Comparison of ENCODE assay signal across 7 mouse cellular contexts in genomic region chr4:152119396-152120292, GRCm38 (mm10). TPM values are rescaled to one million over a fixed set of nuclear protein-coding genes. Genes with fewer than 3 reads are reported as not detected.
DNase-seq lines count a peak whose midpoint lies in the region; ATAC-seq and TF ChIP-seq lines count a peak whose summit lies in the region.

No protein-coding gene starts in this region.

- H3K4me2 ChIP-seq in heart, embryonic 16.5 days (ENCODE audit: low read depth, low read length), result peak overlapping the region; percentile 49; the same call in 1 of the 2 replicates
- H3K4me2 ChIP-seq in midbrain, embryonic 11.5 days, result peak overlapping the region; percentile 22; the same call in 1 of the 2 replicates

- WGBS in heart, embryonic 16.5 days, result 5% methylated on average over 39 of the region's 39 CpGs
- 3% methylated on average over 39 of the region's 39 CpGs for WGBS in midbrain, embryonic 11.5 days

- H3K27ac ChIP-seq in cortical plate, adult 2 months (ENCODE audit: insufficient read depth, low read length), result no peak overlapping the region
- H3K27ac ChIP-seq in heart, embryonic 16.5 days (ENCODE audit: low read length), result no peak overlapping the region
- H3K27ac ChIP-seq in midbrain, embryonic 11.5 days (ENCODE audit: low read depth, low read length), result no peak overlapping the region

- no peak for ATAC-seq in heart, embryonic 16.5 days (replicated peaks; ENCODE audit: extremely low read depth, insufficient read depth, low FRiP score)
- no peak for ATAC-seq in midbrain, embryonic 11.5 days (ENCODE audit: low FRiP score)

- H3K27me3 ChIP-seq in heart, embryonic 16.5 days (ENCODE audit: control insufficient read depth, insufficient read depth, low read length), result peaks cover 80% of the 10 kb centered on the region
- H3K27me3 ChIP-seq in midbrain, embryonic 11.5 days (ENCODE audit: control insufficient read depth, insufficient read depth, low read length), result peaks cover 97% of the 10 kb centered on the region

- H3K36me3 ChIP-seq in heart, embryonic 16.5 days (ENCODE audit: control insufficient read depth, insufficient read depth), result no peaks in the 10 kb centered on the region
- H3K36me3 ChIP-seq in midbrain, embryonic 11.5 days (ENCODE audit: control insufficient read depth, insufficient read depth, low read length), result no peaks in the 10 kb centered on the region

- H3K4me3 ChIP-seq in cortical plate, adult 2 months (ENCODE audit: insufficient read depth, low read length), result no peak overlapping the region
- H3K4me3 ChIP-seq in heart, embryonic 16.5 days (ENCODE audit: low read length), result no peak overlapping the region; the same call in 1 of the 2 replicates
- H3K4me3 ChIP-seq in midbrain, embryonic 11.5 days (ENCODE audit: low read depth, low read length), result peak overlapping the region; percentile 6; the same call in 1 of the 2 replicates

- peak; percentile 37 for TF ChIP-seq CTCF in cortical plate, adult 2 months (IDR thresholded peaks at IDR 0.05; ENCODE audit: extremely low read depth, insufficient read depth, low read length)

- peak; percentile 60 for DNase-seq in ovary, postnatal 36 days (ENCODE audit: low spot score)
- DNase-seq in ovary, postnatal 10 days (ENCODE audit: low spot score), result no peak
- DNase-seq in kidney, postnatal 36 days, result peak; percentile 58 to 86
- peak; percentile 97 for DNase-seq in midbrain, embryonic 11.5 days (ENCODE audit: low spot score, missing footprints)
- DNase-seq in yolk sac, embryonic 10.5 days (ENCODE audit: low spot score), result no peak

- no peaks in the 10 kb centered on the region for H3K9me3 ChIP-seq in heart, embryonic 16.5 days (replicated peaks; ENCODE audit: control insufficient read depth, low read length)
- H3K9me3 ChIP-seq in midbrain, embryonic 11.5 days (ENCODE audit: control insufficient read depth, low read length), result no peaks in the 10 kb centered on the region

- no peak overlapping the region for H3K9ac ChIP-seq in heart, embryonic 16.5 days (ENCODE audit: low read length)
- H3K9ac ChIP-seq in midbrain, embryonic 11.5 days (ENCODE audit: low read length), result no peak overlapping the region

- no peaks in the 10 kb centered on the region for H3K4me1 ChIP-seq in cortical plate, adult 2 months (ENCODE audit: control insufficient read depth, insufficient read depth, low read length)
- peaks cover 22% of the 10 kb centered on the region for H3K4me1 ChIP-seq in heart, embryonic 16.5 days (ENCODE audit: control insufficient read depth, insufficient read depth, low read length)
- H3K4me1 ChIP-seq in midbrain, embryonic 11.5 days (ENCODE audit: control insufficient read depth, insufficient read depth, low read length), result peaks cover 20% of the 10 kb centered on the region

- no peak for TF ChIP-seq POLR2A in cortical plate, adult 2 months (IDR thresholded peaks at IDR 0.05; ENCODE audit: extremely low read depth, insufficient read depth, low read length)

RNA-seq across cellular contexts. Expression of gene Tnfrsf25, which starts 3.9 kb away (rescaled TPM):
- 12.7 and 14.7 TPM in 2 replicates for polyA plus RNA-seq in cortical plate, adult 2 months (2012; rRNA removed)
- polyA plus RNA-seq in heart, embryonic 16.5 days (2015; fragmentation: Nextera tagmentation; extraction: Ambion mirVana), result 0.77 and 1.4 TPM in 2 replicates
- polyA plus RNA-seq in midbrain, embryonic 11.5 days (2014; fragmentation: Nextera tagmentation; extraction: Ambion mirVana), result 0.28 and 0.31 TPM in 2 replicates

RNA-seq across cellular contexts. Expression of gene Espn, which starts 32.5 kb away (rescaled TPM):
- 1.8 and 2.6 TPM in 2 replicates for polyA plus RNA-seq in cortical plate, adult 2 months (2012; rRNA removed)
- polyA plus RNA-seq in heart, embryonic 16.5 days (2015; fragmentation: Nextera tagmentation; extraction: Ambion mirVana), result 1.3 and 1.5 TPM in 2 replicates
- polyA plus RNA-seq in midbrain, embryonic 11.5 days (2014; fragmentation: Nextera tagmentation; extraction: Ambion mirVana), result 0.33 and 0.61 TPM in 2 replicates

RNA-seq across cellular contexts. Expression of gene Hes2, which starts 39.0 kb away (rescaled TPM):
- not detected in 2 replicates for polyA plus RNA-seq in cortical plate, adult 2 months (2012; rRNA removed)
- polyA plus RNA-seq in heart, embryonic 16.5 days (2015; fragmentation: Nextera tagmentation; extraction: Ambion mirVana), result 0.14 TPM in 1 of 2 replicates, not detected in the other
- polyA plus RNA-seq in midbrain, embryonic 11.5 days (2014; fragmentation: Nextera tagmentation; extraction: Ambion mirVana), result 1.0 and 1.4 TPM in 2 replicates

RNA-seq across cellular contexts. Expression of gene Plekhg5, which starts 47.3 kb away (rescaled TPM):
- polyA plus RNA-seq in cortical plate, adult 2 months (2012; rRNA removed), result 59.9 and 72.3 TPM in 2 replicates
- 11.9 and 13.4 TPM in 2 replicates for polyA plus RNA-seq in heart, embryonic 16.5 days (2015; fragmentation: Nextera tagmentation; extraction: Ambion mirVana)
- 3.6 and 5.1 TPM in 2 replicates for polyA plus RNA-seq in midbrain, embryonic 11.5 days (2014; fragmentation: Nextera tagmentation; extraction: Ambion mirVana)

RNA-seq across cellular contexts. Expression of gene Acot7, which starts 58.3 kb away (rescaled TPM):
- 333 and 334 TPM in 2 replicates for polyA plus RNA-seq in cortical plate, adult 2 months (2012; rRNA removed)
- 67.7 and 68.0 TPM in 2 replicates for polyA plus RNA-seq in heart, embryonic 16.5 days (2015; fragmentation: Nextera tagmentation; extraction: Ambion mirVana)
- 92.5 and 93.5 TPM in 2 replicates for polyA plus RNA-seq in midbrain, embryonic 11.5 days (2014; fragmentation: Nextera tagmentation; extraction: Ambion mirVana)

Comparison
In these comparisons a context has a peak if more than half of its experiments do, and no peak if none do; other contexts are left out.
1. DNase-seq: peak in ovary, postnatal 36 days (single experiment), kidney, postnatal 36 days (2 of 2) and midbrain, embryonic 11.5 days (single experiment); none in ovary, postnatal 10 days (single experiment) and yolk sac, embryonic 10.5 days (single experiment).